Mouse (Mus musculus) megakaryocyte-erythroid progenitor cell, adult 5-6 weeks (primary cell): ENCODE results near the gene Ppp1r13l. TPM values are rescaled to one million over a fixed set of nuclear protein-coding genes. Genes with fewer than 3 reads are reported as not detected.

Experiments
- ATAC-seq: replicated peaks from 2 replicates; pipeline ENCODE4 v1.8.0; 2016; ENCODE audit warnings: mild to moderate bottlenecking, inconsistent platforms; ENCODE audit not compliant: severe bottlenecking, poor library complexity, low FRiP score, low TSS enrichment
- total RNA-seq, 2 experiments: library from RNA; stranded (forward) in 1 of 2; stranded (reverse) in 1 of 2; fragments of 200-1000, 215-1000 nt in 1 of 2; fragments of >200 nt in 1 of 2; fragmentation: Nextera tagmentation in 1 of 2; gene quantifications; 2 replicates each; pipeline ENCODE4 v1.2.3; 2014 to 2017

The Ppp1r13l gene
- total RNA-seq, 2 experiments from 2014 or later = 6.5 TPM; not detected in 1

DNA sequence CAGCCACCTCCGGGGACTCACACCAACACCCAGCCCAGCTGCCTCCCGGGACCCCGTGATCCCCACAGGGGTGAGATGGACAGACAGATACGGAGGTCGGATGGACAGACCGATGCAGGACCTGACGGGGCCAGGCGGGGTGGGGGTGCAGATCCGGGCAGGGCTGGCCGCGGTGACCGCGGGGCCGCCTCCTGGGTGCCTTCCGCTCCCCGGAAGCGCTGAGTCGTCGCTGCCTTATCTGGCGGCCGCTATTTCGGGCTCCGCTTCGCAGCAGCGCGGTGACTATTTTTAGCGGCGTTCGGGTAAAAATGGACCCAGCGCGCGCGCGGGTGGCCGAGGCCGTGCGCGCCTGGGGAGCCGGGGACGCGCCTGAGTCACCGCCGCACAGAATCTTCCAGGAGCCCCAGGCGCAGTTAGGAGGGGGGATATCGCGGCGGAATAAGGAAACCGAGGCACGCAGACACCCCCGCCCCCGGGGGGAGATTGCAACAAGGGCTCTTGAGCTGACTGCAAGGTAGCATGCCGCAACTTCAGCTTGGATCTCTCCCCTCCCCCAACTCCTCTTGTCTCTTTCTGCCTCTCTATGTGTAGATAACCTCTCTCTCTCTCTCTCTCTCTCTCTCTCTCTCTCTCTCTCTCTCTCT lies 26.7 kb upstream of the Ppp1r13l start:
- ATAC-seq = peak; percentile 78

DNA sequence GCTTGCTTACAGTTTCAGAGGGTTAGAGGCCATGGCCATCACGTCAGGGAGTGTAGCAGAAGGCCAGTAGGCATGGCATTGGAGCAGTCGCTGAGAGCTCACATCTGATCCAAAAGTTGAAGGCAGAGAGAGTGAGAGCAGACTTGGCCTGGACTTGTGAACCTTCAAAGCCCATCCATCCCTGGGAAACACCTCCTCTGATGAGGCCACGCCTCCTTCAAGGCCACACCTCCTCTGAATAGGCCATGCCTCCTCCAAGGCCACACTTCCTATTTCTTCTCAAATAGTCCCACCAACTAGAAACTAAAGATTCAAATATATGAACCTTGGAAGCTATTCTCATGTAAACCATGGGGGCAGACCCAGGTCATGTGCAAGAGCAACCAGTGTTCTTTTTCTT lies 24.0 kb upstream of the Ppp1r13l start:
- ATAC-seq = no peak; the same call in 1 of the 2 replicates

DNA sequence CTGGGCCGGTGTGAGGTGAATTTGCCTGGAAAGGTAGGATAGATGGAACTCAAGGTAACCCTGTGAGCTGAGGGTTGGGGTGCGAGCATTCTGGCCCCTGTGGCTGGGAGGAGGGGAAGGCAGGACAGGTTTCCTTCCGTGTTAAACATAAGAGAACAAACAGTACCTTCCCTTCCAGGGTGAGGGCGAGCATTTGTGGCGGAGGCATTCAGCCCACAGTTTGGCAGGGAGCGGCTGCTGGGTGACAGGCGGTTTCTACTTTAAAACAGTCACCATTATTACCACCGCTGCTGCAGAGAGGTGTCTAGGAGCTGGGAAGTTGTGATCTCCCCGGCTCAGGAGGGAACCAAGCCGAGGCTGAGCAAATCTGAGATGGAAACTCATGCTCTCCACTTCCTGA lies 22.4 kb upstream of the Ppp1r13l start:
- no peak for ATAC-seq

DNA sequence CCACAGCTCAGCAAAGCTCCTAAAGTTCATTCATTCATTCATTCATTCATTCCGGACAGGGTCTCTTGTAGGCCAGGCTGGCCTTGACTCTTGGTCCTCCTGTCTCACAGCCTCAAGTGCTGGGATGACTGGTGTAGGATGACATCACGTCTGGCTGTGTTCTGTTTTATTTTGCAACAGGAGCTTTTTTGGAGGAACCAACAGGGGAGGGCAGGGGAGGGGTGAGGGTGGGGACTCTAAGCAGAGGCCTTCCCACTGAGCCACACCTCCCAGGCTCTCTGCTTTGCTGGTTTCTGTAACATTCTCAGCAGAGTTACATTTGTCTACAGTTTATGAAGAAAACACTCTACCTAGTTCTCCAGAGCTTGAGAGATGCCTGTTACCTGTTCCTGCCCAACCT lies 21.5 kb upstream of the Ppp1r13l start:
- no peak for ATAC-seq

DNA sequence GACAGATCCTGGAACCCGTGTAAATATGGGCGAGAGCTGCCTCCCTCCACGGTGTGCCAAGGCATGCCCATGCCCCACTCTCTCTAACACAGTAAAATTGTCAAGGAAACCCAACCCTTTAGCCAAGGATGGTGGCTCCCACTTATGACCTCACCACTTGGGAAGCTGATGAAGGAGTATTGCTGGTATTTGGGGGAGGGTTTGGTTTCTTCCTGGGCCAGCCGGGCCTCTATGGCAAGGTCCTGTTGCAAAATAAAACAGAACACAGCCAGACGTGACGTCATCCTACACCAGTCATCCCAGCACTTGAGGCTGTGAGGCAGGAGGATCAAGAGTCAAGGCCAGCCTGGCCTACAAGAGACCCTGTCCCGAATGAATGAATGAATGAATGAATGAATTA lies 21.0 kb upstream of the Ppp1r13l start:
- no peak for ATAC-seq

DNA sequence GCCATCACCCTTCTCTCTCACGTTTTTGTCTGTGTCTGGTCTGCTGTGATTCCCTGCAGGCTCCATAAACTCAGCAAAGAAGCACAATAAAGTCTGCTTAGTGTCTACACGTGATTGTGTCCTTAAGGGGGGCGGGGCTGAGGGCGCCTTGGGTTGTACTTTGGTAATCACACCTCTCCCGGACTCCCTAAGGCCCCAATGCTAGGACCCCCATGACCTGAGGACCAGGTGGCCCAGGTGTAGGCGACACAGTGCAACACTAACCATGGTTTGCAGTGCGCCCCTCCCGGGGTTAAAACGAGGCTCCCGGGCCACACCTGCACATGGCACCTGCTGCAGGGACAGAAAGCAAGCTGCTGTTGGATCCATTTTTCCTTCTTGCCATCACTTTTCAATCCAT lies 18.3 kb upstream of the Ppp1r13l start:
- ATAC-seq = no peak

DNA sequence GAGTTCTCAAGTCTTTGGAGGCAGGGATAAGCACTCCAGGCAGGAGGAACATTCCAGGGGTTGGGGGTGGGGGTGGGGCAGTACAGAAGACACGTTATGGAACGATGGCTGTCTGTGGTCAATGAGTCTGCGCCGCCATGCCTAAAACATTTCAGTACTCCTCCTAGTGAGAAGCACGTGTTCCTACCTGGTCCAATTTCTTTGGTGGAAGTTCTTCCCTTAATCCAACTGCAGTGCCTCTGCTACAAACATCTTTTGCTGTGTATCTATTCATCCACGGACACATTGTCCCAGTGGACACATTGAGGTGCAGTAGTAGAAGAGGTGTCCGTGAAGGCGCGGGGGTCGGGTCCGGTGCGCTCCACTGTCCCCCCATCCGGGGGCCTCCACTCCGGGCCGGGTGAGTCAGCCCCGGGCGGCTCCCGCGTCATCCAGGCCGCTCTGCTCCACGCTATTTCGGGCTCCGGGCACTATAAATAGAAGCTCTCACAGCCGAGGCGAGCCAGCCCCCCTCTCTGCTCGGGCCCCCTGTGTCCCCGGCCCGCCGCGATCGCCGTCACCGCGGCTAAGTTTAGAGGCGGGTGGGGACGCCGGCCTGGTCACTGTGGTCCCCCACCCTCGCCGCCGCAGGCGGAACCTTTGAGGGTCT lies 17.7 kb upstream of the Ppp1r13l start:
- no peak for ATAC-seq

DNA sequence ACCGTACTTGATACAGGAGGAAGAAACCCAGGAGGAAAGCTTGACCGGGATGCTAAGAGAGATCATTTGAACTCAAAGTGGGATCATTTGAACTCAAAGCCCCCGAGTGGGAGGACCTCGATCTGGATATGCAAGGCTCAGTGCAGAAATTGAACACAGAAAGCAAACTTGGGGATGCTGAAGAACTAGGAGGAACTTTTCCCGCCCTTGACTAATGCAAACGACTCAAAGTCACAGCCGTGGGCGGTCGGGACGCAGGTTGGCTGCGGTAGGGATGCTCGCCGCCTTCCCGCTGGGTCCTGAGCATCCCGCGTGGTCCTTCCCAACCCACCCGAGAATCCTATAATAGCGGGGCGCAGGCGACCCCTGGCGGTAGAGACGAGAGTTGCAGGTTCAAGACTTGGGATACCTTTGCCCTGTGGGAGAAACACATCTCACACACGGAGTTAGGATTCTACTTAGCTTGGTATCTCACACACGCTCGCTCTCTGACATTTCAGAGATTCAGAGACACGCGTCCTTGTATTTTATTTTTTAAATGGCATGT lies 17.0 kb upstream of the Ppp1r13l start:
- ATAC-seq = no peak

DNA sequence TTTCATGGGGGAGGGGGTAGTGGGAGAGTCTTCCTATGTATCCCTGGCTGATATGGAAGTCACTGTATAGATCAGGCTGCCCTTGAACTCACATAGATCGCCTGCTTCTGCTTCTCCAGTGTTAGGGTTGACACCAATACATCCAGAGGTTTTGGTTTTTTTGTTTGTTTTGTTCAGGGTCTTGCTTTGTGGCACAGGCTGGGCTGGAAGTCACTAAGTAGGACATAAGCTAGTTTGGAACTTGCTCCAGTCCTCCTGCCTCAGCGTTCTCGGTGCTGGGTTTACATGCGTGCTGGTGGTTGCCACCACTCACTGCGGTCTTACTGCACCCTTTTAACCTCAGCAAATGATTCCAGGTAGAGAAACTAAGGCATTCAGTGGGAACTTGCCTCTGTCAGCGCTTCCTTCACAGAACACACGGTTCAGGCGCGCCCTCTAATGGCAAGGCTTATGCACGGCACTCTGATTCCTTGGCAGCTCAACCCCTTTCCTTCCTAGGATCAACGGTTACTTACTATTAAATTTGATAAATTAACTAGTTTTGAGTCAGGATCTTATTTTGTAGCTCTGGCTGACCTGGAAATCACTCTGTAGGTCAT lies 16.2 kb upstream of the Ppp1r13l start:
- ATAC-seq = peak; percentile 48; the same call in 1 of the 2 replicates

DNA sequence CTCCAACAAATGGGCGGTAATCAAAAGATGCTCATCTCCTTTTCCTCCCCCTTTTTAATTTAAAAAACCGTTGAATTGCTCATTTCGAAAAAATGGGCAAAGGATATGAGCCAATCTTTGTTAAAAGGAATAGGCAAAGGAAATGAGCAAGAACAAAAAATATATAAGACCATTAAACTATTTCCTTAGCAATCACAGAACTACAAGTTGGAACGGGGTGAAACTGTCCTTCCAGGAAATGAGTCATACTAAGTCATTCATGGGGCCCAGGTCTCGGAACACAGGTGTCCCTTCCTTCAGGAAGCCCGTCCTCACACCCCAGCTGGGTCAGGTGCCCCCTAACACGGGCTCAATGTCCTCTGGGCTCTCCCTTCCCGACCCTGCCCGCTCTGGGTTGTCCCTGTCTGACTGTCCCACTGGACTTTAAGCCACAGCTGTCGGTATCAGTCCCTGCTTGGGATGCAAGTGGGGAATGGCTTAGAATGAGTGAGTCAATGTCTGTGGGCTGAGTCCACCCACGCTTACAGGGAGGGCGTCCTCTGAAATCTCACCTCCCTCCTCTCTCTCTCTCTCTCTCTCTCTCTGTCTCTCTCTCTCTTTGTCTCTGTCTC lies 15.2 kb upstream of the Ppp1r13l start, which contains the start of gene Ercc1:
Gene Ercc1, plus strand, starts transcription at position 542 of the 611 bp plus-strand sequence.
- ATAC-seq = no peak

DNA sequence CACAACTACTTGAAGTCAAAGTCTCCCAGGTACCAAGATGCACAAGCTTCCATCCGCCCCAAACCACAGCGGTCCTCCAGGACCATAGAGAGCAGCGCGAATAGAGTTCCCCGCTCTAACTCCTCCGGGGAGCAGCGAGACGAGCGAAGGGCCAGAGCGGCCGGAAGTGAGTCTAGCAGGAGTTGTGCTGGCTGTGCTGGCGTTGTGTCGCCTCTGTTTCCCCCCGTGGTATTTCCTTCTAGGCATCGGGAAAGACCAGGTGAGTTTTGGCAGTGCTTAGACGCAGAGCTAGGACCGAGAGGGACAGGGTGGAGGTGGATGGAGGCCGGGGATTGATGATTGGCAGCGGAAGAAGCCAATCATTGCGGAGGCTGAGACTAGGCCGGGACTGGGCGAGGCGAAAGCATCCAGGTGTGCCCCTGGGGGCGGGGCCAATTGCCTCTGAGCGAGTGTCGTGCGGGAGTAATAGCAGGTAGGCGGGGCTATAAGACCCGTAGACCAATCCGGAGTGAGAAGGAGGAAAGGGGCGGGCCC lies 14.5 kb upstream of the Ppp1r13l start:
- peak; percentile 91 for ATAC-seq

DNA sequence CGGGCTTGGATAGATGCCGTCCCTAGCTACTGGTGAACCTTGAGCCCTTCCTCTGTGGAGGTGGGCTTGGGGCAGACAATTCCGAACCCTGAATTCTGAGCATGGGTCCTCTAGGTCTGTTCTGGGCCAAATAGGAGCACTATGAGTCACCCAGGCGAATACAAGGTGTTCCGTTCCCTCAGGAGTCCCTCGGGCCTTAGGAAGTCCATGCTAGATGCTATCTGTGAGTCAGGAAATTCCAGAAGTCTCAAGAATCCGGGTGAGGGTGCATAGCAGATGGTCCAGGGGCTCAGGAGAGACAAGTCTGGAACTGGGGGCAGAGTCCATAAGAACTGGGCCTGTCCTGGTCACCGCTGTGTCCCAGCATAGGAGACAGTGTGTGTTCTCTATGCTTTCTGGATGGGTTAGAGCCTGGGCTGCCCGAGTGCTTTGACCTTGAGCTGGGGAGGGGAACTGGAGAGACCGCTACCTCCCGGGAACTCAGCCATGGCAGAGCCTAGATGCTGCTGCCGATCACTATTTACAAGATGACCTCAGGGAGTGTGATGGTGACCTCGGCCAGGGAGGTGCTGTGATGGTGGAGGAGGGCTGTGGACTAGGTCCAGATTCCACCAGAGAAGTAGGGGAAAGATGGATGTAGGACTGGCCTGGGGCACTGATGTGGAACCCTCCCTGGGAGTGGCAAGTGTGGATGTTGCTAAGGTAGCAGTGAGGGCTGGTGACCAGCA lies 10.2 kb upstream of the Ppp1r13l start:
- no peak for ATAC-seq

DNA sequence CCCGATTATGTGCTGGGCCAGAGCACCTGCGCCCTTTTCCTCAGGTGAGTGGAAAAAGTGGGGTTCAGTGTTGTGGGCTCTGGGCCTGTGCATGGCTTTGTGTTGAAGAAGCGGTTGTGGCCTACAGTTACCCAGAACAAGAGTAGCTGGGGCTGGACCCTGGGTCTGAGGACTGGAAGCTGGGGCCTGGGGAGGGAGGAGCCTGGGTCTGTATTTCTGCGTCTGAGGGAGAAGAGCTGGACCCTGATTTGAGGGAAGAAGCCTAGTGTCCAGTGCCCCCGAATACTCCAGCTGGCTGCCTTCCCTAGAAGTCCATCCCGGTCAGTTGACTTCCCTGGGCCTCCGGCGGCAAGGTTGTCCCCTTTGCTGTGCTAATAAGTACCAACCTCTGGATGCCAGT lies 9.3 kb upstream of the Ppp1r13l start:
- no peak for ATAC-seq

DNA sequence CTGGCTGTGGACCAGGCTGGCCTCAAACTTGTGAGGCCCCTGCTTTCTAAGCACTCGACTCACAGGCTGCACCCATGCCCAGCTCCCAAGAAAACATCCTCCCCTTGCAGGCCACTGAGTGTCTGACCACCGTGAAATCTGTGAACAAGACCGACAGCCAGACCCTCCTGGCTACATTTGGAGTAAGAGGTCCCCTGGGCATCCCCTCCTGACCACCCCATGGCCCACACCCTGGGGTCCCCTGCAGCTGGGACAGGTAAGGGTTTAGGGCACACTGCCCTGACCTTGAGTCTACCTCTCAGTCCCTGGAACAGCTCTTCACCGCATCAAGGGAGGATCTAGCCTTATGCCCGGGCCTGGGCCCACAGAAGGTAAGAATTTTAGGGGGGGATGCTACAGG lies 4.6 kb upstream of the Ppp1r13l start:
- no peak for ATAC-seq

DNA sequence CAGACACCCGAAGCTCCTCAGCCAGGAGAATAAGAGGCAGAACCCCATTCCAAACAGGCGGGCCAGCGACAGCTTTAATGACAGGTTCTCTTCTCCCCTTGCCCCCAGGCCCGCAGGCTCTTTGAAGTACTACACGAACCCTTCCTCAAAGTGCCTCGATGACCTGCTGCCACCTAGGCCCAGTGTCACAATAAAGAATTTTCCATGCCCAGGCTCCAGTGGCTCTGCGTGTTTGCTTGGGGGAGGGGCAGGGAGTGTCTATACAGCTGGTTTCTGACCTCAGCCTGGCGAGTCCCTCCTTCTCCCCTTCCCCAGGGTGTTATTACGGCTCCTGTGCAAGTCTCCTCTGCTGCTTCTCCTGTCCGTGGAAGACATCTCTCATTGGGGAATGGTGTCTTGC lies 3.2 kb upstream of the Ppp1r13l start:
- ATAC-seq = no peak

DNA sequence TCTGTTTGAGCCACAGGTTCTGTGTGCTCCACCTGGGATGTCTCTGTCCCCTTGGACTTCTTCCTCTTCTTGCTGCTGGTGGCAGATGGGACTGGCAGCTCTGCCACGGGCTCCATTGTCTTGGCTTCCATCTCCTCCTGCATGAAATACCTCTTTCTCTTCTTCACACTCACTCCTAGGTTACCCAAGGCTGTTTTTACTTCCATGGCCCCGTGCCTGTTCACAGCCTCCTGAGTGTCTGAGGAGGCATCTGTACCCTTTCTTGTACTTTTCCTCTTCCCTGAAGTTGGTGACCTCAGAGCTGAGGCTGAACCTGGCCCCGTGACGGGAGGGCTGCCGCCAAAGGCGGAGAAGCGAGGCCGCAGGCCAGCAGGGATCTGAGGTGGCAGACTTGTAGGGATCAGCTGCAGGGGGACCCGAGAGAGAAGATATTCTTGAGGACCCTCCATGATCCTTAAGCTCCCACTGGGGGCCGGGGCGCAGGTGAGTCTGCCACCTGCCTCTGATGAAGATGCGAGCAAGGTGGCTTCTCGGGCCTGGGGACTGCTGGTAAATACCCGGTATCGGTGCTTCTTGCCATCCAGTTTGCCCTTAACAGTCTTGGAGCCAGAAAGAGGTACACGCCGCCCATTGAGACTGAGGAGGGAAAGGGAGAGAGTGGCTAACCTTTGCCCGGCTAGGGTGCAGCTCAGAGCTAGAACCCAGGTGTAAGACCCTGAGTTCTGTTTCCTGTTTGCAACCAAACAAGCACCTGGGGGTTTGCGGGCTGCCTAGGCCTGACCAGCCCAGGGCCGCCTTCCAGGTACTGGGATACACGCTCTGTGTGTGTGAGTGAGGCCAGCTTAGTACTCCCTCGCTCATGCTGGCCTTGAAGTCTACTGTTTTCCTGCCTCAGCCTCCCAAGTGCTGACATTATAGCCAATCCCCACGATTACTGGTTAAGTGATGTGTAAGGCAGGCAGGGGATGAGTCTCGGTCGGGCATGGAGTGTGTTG lies 1.9 kb upstream of the Ppp1r13l start:
- ATAC-seq = no peak

DNA sequence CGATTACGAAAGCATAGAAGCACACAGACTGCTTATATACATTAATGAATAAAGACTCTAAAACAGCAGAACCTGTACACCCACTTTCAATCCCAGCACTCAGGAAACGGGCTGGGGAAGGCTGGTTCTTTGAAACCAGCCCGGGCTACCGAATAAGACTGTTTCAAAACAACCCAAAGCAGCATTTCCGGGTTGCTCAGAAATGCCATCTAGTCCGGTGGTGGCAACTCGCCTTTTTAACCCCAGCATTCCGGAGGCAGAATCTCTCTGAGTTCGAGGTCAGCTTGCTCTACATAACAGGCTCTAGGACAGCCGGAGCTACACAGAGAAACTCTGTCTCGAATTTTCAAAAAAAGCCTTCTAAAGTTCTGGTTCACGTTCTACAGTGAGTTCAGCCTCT lies 915 bp upstream of the Ppp1r13l start:
- ATAC-seq = no peak

DNA sequence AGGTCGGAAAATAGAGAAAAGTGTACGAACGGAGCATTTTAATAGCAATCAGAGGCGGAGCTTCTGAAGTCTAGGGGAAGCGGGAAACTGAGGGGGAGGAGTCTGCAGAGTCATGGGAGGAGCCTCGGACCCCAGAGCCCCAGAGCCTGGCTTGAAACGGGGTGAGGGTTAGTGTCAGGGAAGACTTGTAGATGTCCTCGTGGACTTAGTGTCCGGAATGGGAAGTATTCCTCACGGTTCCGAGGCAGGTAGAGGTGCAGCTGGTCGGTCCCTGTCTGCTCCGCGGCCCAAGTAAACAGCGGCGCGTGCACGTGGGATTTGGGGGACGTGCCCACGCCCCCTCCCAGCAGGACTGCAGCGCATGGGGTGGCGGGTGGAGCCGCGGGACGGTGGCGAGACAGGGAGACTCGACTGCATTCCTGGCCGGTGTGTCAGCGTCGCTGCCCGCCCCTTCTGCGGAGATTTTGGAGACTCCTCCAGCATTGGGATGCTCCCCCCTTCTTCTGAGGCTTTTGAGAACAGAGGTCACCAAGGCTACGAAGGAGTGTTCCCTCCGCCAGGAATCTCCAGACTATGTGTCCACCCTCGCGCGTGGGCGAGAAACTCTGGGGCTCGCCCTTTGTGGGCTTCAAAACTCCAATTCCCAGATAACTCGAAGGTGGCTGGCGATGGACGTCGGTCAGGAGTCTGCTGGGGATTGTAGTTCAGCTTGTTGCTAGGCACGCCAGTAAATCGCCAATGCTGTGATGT lies 518 bp downstream of the Ppp1r13l start:
- peak; percentile 66 for ATAC-seq
